Mouse (Mus musculus) small intestine, adult 2 months (tissue): Measurements from ENCODE around the gene Cers3. TPM values are rescaled to one million over a fixed set of nuclear protein-coding genes. Genes with fewer than 3 reads are reported as not detected.

ENCODE experiments used
- H3K27ac ChIP-seq: fragments of 200-500 bp; 2 replicates; pipeline ENCODE4 v1.5.1; 2012; ENCODE audit warnings: low read depth, low read length, control low read depth, inconsistent platforms; ENCODE audit not compliant: insufficient read depth
- H3K27me3 ChIP-seq: fragments of 200-500 bp; 2 replicates; pipeline ENCODE4 v1.6.1; 2012; ENCODE audit warnings: mild to moderate bottlenecking, moderate library complexity, low read length, inconsistent platforms; ENCODE audit not compliant: control insufficient read depth, insufficient read depth
- H3K36me3 ChIP-seq: fragments of 200-500 bp; 2 replicates; pipeline ENCODE4 v1.6.1; 2012; ENCODE audit warnings: mild to moderate bottlenecking, low read length, control low read depth, inconsistent platforms; ENCODE audit not compliant: control insufficient read depth, insufficient read depth
- H3K4me1 ChIP-seq: fragments of 200-500 bp; 2 replicates; pipeline ENCODE4 v1.6.1; 2012; ENCODE audit warnings: low read length, inconsistent platforms, mixed read lengths; ENCODE audit not compliant: control insufficient read depth, insufficient read depth, insufficient read length
- H3K4me3 ChIP-seq: fragments of 200-500 bp; 2 replicates; pipeline ENCODE4 v1.5.1; 2012; ENCODE audit warnings: low read depth, mild to moderate bottlenecking, control low read depth, inconsistent platforms, low read length, moderate library complexity
- CTCF ChIP-seq: fragments of 200-500 bp; IDR thresholded peaks from 2 replicates; pipeline ENCODE4 v1.5.1; 2012; ENCODE audit warnings: low read depth, mild to moderate bottlenecking, control low read depth, inconsistent platforms, low read length, moderate library complexity, mixed read lengths; ENCODE audit not compliant: insufficient replicate concordance, insufficient read length; ENCODE audit errors: extremely low read depth
- POLR2A ChIP-seq: fragments of 200-500 bp; IDR thresholded peaks from 2 replicates; pipeline ENCODE4 v1.6.1; 2012; ENCODE audit warnings: low read depth, mild to moderate bottlenecking, control low read depth, inconsistent platforms, low read length, moderate library complexity
- WGBS: fragments of 180-500 bp; shearing (Covaris S2); methylation state at CpG from one replicate; pipeline ENCODE4 v1.1.7; 2018; 5-methylcytosine and 5-hydroxymethylcytosine counted together
- polyA plus RNA-seq: library from polyadenylated mRNA; depleted of rRNA; stranded (reverse); fragments of >200 nt; gene quantifications from 2 replicates; pipeline ENCODE4 v1.2.3, GENCODE M21; 2012

Gene Cers3
- polyA plus RNA-seq, 1 experiment = not detected

DNA sequence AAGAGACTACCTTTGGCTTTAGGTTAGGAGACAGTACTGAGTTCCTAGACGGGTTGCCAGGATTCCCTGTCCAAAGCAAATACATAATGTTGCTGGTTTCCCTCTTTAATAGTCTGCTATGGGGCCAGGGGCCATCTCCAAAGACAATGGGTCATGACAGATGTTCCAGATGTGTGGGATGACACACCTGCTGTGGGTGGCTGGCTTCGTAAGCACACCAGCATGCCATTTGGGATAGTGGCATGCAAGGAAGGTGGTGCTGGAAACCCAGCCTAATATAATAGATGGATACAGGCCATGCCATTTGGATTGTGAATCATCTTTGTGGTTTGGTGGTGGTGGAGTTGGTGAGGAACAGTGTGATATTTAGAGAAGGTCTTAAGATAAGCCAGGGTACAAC lies 14.1 kb upstream of the Cers3 start:
- TF ChIP-seq CTCF (no peak), POLR2A (no peak)
- H3K36me3 ChIP-seq = no peaks in the 10 kb centered on the region
- H3K4me3 ChIP-seq = no peak overlapping the region
- no peaks in the 10 kb centered on the region for H3K27me3 ChIP-seq
- 80% methylated on average over 2 of the region's 2 CpGs for WGBS
- H3K27ac ChIP-seq = no peak overlapping the region
- no peaks in the 10 kb centered on the region for H3K4me1 ChIP-seq

DNA sequence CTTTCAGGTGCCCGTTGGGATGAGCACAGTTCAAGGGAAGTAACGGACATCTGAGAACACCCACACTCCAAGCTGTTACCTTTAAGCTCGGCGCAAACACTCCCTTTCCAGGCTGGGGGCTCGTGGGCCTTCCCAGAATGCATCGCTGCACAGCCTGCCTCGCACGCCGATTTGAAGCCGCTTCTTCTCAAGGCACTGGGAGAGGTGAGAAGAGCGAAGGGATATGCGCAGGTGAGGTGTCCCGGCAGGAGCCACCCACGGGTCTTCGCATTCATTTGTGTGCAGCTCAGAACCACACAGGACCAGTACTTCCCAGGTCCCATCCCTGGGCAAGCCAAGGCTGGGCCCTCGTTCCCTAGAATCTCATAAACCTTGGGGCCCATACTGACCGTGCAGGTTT lies 9.9 kb upstream of the Cers3 start:
- Histone ChIP-seq H3K36me3 (no peaks in the 10 kb centered on the region), H3K4me1 (no peaks in the 10 kb centered on the region), H3K27ac (no peak overlapping the region), H3K4me3 (no peak overlapping the region), H3K27me3 (no peaks in the 10 kb centered on the region)
- no peak for TF ChIP-seq CTCF
- no peak for TF ChIP-seq POLR2A
- WGBS = 92% methylated on average over 17 of the region's 17 CpGs

DNA sequence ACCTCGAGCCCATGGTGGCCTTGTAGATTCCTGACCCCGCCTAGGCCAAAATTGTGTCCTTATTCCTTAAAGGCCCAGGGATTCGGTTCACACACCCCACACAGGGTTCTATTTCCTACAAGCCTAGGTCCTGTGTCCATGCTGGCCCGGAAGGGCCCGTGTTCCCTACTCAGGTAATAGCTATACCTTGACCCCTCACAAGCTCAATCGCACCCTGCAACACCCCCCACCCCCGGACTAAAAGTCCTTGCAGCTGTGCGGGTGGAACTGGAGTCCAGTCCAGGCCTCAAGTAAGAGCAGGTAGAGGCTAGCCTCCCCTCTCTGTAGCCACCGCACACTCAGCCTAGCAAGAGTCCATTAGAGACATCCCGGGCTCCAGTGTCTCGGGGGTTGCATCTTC lies 9.4 kb upstream of the Cers3 start:
- no peak overlapping the region for H3K27ac ChIP-seq
- 91% methylated on average over 11 of the region's 11 CpGs for WGBS
- H3K4me3 ChIP-seq = no peak overlapping the region
- H3K4me1 ChIP-seq = no peaks in the 10 kb centered on the region
- no peaks in the 10 kb centered on the region for H3K27me3 ChIP-seq
- TF ChIP-seq CTCF (no peak), POLR2A (no peak)
- H3K36me3 ChIP-seq = no peaks in the 10 kb centered on the region

DNA sequence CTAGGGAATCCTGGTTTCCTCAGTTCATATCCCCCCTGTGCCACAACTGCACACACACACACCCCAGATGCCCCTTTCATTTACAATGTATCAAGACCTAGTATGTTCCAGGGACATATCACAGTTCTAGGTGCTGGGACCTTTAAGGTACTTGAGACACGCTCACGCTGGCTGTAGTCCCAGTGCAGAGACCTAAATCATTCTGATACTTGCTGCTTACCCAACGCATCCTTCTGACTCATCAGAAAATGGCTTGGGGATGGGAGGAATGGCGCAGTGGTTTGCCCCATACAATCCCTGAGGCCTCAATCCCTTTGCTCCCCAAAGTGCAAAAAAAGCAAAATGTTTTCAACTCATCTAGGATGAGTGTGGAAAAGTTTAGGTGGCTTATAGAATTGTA lies 8.8 kb upstream of the Cers3 start:
- H3K27ac ChIP-seq = no peak overlapping the region
- H3K4me1 ChIP-seq = no peaks in the 10 kb centered on the region
- no peaks in the 10 kb centered on the region for H3K27me3 ChIP-seq
- no peak overlapping the region for H3K4me3 ChIP-seq
- no peak for TF ChIP-seq POLR2A
- TF ChIP-seq CTCF = no peak
- WGBS = 95% methylated on average over 4 of the region's 4 CpGs
- H3K36me3 ChIP-seq = no peaks in the 10 kb centered on the region

DNA sequence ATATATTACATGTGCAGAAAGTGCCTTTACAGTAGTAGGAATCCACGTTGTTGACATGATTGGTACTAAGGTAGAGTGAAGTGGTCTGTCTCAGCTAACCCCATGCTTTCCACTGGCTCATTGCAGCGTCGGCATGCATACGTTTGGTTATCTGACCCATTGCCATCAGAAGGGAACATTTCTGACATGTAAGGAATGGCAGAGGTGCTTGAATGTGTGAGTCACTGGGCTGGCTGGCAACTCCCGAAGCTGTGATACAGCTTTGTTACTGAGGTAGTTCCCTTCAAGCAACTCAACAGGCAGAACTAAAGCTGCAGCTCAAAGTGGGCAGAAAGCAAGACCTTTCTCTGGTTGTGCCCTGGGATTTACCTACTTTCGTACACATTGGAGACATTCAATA lies 8.3 kb upstream of the Cers3 start:
- Histone ChIP-seq H3K27me3 (no peaks in the 10 kb centered on the region), H3K4me1 (no peaks in the 10 kb centered on the region), H3K36me3 (no peaks in the 10 kb centered on the region), H3K4me3 (no peak overlapping the region), H3K27ac (no peak overlapping the region)
- WGBS = 87% methylated on average over 6 of the region's 6 CpGs
- TF ChIP-seq POLR2A (no peak), CTCF (no peak)

DNA sequence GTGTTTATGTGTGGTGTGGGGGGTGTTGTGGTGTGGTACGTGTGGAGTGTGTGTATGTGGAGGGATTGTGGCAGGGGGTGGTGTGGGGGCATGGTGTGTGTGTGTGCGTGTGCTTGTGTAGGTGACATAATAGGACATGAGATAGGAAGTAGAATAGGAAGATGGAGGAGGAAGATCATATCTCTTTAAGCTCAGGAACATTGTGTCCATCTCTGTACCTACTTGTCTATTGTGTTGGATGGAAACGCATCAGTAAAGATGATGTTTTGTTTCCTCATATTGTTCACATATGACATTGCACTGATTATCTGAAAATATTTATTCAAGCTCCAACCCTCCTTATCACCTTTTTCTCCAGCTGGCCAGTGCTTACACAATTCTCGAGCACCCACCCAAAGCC lies 5.9 kb upstream of the Cers3 start:
- Histone ChIP-seq H3K36me3 (no peaks in the 10 kb centered on the region), H3K4me1 (no peaks in the 10 kb centered on the region), H3K27ac (no peak overlapping the region), H3K4me3 (no peak overlapping the region), H3K27me3 (no peaks in the 10 kb centered on the region)
- no peak for TF ChIP-seq CTCF
- no peak for TF ChIP-seq POLR2A
- WGBS = 81% methylated on average over 4 of the region's 4 CpGs

DNA sequence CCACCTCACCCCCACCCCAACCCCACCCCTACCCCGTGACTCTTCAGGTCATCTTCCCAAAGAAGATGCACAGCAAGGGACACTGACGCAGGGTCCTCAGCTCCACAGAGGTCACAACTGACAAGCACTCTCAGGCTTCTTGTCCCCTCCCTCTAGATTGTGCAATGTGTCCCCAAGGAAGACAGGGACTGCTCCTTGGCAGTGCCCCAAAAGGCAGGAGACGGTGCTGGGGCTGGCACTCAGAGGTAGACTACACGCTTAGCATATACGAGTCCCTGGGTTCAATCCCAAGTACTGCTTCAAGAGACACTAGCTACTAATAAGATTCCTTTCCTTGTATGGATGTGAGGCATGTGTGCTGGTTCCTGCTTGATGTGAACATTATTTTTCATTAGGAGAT lies 2.3 kb upstream of the Cers3 start:
- 60% methylated on average over 5 of the region's 5 CpGs for WGBS
- TF ChIP-seq CTCF (no peak), POLR2A (no peak)
- no peak overlapping the region for H3K27ac ChIP-seq
- H3K27me3 ChIP-seq = no peaks in the 10 kb centered on the region
- no peak overlapping the region for H3K4me3 ChIP-seq
- H3K36me3 ChIP-seq = no peaks in the 10 kb centered on the region
- H3K4me1 ChIP-seq = no peaks in the 10 kb centered on the region

DNA sequence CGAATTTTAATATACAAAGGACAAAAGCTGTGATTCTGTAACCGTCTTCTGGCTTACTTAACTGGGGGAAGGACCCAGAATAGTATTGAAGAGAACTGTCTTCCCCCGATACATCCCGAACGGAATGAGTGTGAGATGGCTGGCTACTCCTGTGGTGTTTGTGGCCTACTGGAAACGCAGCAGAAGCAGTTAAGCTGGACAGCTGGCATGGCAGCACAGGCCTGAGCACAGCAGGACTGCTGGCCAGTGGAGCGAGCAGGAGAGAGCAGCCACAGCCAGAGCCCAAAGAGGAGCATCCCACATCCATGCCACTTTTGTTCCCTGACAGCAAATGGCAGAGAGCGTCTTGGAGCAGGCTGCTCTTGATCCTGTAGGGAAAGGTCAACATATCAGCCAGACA lies 1.9 kb upstream of the Cers3 start:
- no peak for TF ChIP-seq CTCF
- TF ChIP-seq POLR2A = no peak
- H3K4me3 ChIP-seq = no peak overlapping the region
- H3K36me3 ChIP-seq = no peaks in the 10 kb centered on the region
- WGBS = 88% methylated on average over 8 of the region's 8 CpGs
- no peak overlapping the region for H3K27ac ChIP-seq
- H3K27me3 ChIP-seq = no peaks in the 10 kb centered on the region
- no peaks in the 10 kb centered on the region for H3K4me1 ChIP-seq
